Mouse (Mus musculus): ENCODE measurements around the gene Msi1.

GRCm38 (mm10) chr5:115397839-115398780 lies 31.3 kb upstream of the Msi1 start:
- TF ChIP-seq CTCF (IDR thresholded peaks at IDR 0.05 in 2 of 3, conservative IDR thresholded peaks at IDR 0.05 in 1 of 3; ENCODE audit: control insufficient read depth in 1 of 3, insufficient read depth in 1 of 3, low read depth in 2 of 3, low read length in 3 of 3, poor library complexity in 1 of 3, severe bottlenecking in 1 of 3) (no peak), ZMIZ1 (IDR thresholded peaks at IDR 0.05; ENCODE audit: low read depth, low read length) (no peak), POLR2A (IDR thresholded peaks at IDR 0.05; ENCODE audit: control insufficient read depth in 1 of 2, insufficient read depth in 1 of 2, low read depth in 1 of 2, low read length in 2 of 2, poor library complexity in 1 of 2) (no peak), RCOR1 (IDR thresholded peaks at IDR 0.05; ENCODE audit: low read depth, low read length) (no peak), MYC (IDR thresholded peaks at IDR 0.05; ENCODE audit: low read depth, low read length) (no peak), MAX (IDR thresholded peaks at IDR 0.05; ENCODE audit: low read length) (no peak), TAL1 (IDR thresholded peaks at IDR 0.05; ENCODE audit: low read length) (no peak), POLR2AphosphoS5 (IDR thresholded peaks at IDR 0.05; ENCODE audit: borderline replicate concordance, low read depth, low read length) (no peak), EP300 (IDR thresholded peaks at IDR 0.05; ENCODE audit: low read depth in 1 of 2, low read length in 2 of 2) (no peak)

Measured in MEL (cell line).